Mouse (Mus musculus) spleen, adult 2 months (tissue): ENCODE measurements around the gene Zbtb34.

ENCODE experiments used
- CTCF ChIP-seq: fragments of 200-500 bp; IDR thresholded peaks from 2 replicates; pipeline ENCODE4 v1.5.1; 2011; ENCODE audit warnings: mild to moderate bottlenecking, inconsistent platforms; ENCODE audit not compliant: insufficient read depth, insufficient read length, insufficient replicate concordance; ENCODE audit errors: extremely low read depth
- POLR2A ChIP-seq: fragments of 200-500 bp; IDR thresholded peaks from 2 replicates; pipeline ENCODE4 v1.6.1; 2011; ENCODE audit warnings: low read depth, low read length, inconsistent platforms

GRCm38 (mm10) chr2:33438377-33438776 lies 7.3 kb upstream of the Zbtb34 start:
- TF ChIP-seq CTCF = no peak
- no peak for TF ChIP-seq POLR2A
